Mouse (Mus musculus): ENCODE data around the gene Vmn1r72.
"Not testable (repeated sequence)": the region's sequence is repeated elsewhere in the genome, so short reads cannot be mapped to it uniquely, and the experiment has no call there.

Vmn1r72 gene

GRCm38 (mm10) chr7:11680047-11680446, at the start of gene Vmn1r72:
Vmn1r72 (minus strand) TSS chr7:11680147.
- DNase-seq (ENCODE audit: low read depth), result not testable (repeated sequence)

- not testable (repeated sequence) for DNase-seq (ENCODE audit: low read depth)
Observed at GRCm38 (mm10) chr7:11617082-11617481, 62.9 kb downstream of the Vmn1r72 start.

Data from NIH3T3 (cell line).